Mouse (Mus musculus): ENCODE measurements around the gene Caprin2.

Caprin2 gene

DNA sequence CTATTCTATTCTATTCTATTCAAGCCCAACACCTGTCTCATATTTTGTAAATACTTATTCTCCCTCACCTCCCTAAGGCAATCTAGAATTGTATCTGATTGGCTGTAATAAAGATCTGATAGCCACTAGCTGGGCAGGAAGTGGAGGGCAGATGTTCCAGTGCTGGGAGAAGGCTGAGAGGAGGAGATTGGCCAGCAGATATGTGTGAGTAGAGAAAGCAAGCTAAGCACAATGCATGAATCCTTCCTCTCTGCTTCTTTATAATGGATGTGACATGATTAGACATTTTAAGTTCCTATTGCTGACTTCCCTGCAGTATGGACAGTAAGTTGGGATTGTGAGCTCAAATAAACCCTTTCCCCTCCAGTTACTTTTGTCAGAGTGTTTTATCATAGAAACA, 57.6 kb downstream of the Caprin2 start:
- no peak for DNase-seq (ENCODE audit: low spot score)

DNA sequence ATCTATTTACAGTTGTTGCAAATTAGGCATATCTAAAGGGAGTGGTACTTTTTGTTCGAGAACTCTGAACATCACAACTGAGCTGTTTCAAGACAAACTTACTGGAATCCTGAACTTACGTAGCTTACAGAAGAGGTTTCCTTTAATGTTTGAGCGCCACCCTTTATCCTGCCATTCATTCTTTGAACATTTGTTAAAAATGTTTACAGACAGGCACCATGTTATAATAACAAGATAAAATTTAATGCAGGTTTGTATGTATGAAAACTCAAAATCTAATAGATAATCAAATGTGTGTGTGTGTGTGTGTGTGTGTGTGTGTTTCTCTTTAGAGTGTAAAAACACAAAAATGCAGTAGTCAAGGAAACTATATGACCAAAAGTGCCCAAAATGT, 64.3 kb downstream of the Caprin2 start:
- no peak for DNase-seq (ENCODE audit: low spot score)

DNA sequence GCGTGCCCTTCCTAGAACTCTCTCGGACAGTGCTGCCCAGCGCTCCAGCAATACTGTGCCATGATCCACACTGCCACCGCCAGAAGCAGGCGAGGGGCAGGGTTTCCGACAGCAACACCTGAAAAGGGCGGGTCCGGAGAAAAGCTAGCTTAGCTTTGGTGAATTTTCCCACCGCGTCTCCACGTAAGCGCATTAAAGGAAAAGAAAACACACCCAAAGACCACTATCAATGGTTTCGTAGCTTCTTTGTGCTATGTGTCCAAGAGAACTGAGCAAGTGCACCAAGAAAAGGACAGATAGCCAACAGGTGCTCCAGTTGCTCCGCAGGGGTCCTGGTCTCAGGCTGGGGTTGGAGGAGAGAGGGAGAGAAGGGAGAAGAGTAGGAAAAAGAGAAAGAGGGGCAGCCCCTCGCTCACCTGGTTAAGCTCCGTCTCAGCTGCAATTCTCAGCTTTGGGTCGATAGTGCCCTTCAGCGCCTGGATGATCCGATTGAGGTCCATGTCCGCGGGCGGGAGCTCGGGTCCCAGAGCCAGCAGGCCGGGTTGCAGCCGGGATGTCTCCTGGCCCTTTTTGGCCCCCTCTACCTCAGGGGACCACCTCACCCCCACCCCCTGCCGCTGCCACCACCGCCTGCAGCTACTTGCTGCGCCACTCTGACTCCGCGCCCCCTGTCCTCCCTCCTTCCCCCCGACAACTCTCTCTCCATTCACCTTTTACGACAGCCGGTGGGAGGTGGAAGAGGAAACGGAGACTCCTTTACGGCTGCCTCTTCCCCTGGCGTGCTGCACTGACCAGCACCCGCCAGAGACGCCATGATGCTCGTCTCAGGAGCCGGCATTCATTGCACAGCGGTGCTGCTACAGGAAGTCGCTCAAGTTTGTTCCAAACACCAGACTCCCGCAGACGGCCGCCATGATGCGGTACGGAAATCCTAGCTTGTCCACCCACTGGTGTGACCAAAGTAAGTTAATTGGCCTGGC, 65.0 kb downstream of the Caprin2 start, which contains the start of gene Ipo8:
Ipo8 (minus strand) TSS at position 720 of the 980 bp plus-strand sequence.
- peak; percentile 98 for DNase-seq (ENCODE audit: low spot score)

DNA sequence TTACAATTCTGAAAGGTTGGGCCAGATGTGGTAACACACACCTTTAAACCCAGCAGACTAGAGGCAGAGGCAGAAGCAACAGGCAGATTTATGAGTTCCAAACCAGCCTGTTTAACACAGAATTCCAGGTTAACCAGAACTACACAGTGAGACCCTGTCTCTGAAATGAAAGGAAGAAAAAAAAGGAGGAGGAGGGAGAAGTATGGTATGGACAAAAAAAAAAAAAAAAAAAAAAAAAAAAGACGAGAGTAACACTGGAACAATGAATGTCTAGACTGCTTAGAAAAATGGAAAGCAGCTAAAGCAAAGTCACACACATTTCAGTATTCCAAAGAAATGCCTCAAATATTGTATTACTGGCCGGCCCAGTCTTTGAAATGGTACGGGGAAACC, 65.7 kb downstream of the Caprin2 start:
- no peak for DNase-seq (ENCODE audit: low spot score)

DNA sequence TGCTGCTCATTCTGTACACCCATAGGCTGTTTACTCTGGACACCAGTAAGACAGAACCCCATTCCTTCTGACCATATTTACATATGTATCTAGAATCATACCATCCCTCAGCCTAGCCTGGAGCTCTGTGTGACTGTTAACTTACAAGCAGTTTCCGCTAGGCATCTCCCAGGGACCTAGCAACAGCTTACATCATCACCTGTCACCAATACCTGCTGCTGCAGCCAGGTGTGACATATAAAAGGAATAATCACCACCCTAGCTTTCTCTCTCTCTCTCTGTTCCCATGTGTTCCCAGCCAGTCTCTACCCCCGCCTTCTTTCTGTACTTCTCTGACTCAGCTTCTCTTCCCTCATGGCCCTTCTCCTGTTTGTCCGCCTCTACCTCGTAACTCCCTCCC, 69.9 kb downstream of the Caprin2 start:
- no peak for DNase-seq (ENCODE audit: low spot score)

DNA sequence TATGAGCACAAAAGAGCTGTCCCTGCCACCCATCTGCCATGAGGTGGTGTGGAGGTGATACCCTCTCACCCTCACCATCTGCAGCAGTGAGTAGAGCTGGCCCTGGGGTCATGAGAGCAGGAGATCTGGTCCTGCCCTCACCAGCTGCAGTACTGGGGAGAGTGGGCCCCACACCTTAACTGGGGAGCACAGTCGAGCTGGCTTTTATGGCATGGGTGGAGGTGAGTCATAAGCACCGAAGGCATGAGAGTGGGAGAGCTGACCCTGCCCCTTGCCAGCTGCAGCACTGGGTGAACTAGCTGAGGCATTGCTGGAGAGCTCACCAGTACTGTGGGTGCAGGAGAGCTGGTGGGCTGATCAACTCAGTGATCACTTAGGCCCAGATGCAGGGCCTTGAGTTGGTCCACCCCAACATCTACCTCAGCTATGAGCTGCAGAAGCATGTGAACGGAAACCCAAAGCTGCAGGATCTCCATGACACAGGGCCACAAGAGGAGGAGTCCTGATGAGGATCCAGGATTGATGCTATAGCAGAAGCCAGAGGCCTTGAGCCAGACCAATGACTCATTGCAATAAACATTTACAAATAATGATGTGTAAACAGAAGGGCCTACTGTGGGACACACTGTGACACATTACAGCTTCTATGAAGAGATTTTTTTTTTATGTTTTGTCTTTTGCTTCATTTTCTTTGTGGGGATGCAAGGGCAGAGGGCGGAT, 77.3 kb downstream of the Caprin2 start:
- DNase-seq (ENCODE audit: low spot score): no peak

DNA sequence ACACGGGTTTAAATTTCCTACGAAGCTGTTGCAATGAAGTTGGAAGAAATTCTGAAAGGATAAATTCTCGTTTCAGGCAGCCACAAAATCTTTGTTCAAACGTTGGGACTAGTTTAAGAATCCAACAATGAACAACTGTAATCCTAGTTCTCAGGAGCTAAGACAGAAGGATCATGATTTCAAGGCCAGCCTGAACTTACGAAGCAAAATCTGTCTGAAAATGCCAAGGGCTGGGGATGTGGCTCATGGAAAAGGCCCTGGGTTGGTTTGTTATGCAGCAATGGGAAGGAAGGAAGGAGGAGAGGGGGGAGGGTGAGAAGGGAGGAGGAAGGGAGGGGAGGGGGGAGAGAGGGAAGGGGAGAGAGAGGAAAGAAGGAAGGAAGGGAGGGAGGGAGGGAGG, 79.3 kb downstream of the Caprin2 start:
- no peak for DNase-seq (ENCODE audit: low spot score)

DNA sequence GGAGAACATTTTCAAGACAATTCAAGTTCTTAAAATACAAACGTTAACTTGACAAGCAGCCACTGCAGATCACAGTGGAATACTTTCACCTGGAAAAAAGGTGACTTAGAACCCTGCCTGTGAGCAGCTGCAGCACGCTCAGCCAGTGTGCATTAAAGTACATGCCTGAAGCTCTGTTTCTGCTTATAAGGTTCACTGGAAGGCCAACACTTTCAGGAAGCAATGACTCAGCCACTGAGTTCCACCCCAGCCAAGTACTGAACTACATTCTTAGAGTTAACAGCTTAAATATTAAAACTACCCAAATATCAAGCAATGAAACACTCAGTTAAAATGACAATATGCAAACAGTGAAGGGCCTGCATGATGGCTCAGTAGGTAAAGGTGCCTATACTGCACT, 84.9 kb downstream of the Caprin2 start:
- DNase-seq (ENCODE audit: low spot score): no peak

DNA sequence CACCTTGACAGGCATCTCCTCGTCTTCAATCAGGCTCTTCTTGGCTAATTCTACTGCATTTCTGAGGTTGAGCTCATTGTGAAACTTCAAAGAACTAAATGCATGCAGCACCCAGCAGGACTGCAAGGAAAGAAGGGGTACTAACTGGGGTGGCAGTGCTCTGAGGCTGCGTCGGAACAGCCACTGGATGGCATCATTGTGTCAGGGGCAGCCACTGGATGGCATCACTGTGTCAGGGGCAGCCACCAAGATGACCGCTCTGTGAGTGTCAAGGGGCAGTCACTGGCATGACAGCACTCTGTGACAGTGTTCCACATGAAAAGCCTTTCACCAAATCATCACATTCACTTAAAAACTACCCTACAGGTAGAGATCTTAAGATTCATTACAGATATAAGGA, 96.3 kb downstream of the Caprin2 start:
- no peak for DNase-seq (ENCODE audit: low spot score)

DNA sequence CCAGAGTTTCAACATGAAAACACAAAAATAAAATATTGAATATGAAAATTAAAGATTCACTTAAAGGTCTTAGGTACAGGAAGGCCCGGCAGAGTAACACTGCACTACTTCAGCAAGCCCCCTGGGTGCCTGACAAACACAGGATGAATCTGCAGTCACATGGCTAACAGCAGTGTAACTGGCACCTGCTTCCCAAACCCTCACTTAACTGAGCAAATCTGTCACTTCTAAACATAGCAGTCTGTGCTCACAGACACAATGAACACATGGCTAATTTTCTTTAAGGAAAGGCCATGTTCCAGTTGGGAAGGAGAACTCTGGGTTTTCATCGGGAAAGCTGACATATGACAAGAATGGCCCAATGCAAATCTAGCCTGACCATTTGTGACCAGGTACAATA, 100.9 kb downstream of the Caprin2 start:
- DNase-seq (ENCODE audit: low spot score): no peak
